Mouse (Mus musculus) heart, embryonic 14.5 days (tissue): ENCODE measurements around the gene Ly6g5b. TPM values are rescaled to one million over a fixed set of nuclear protein-coding genes. Genes with fewer than 3 reads are reported as not detected.
"Not testable (repeated sequence)": the region's sequence is repeated elsewhere in the genome, so short reads cannot be mapped to it uniquely, and the experiment has no call there.

Experiments
- ATAC-seq: fragments of 200-750 bp; cut with Nextera tagmentation; 2 replicates; pipeline ENCODE4 v1.8.0; 2017; ENCODE audit warnings: low read depth, moderate TSS enrichment; ENCODE audit not compliant: insufficient number of reproducible peaks, insufficient read depth, low FRiP score
- H3K27ac ChIP-seq, 2 experiments: fragments of 200-500 bp in 1 of 2; fragments of 300-500 bp in 1 of 2; sonication (generic) in 1 of 2; replicated peaks in 1 of 2; 2 replicates each; pipeline ENCODE4 v1.5.1; 2012 to 2014; ENCODE audit warnings: low read depth in 2 of 2, low read length in 2 of 2, control low read depth in 1 of 2, mild to moderate bottlenecking in 1 of 2, mixed read lengths in 1 of 2; ENCODE audit not compliant: control insufficient read depth in 1 of 2, insufficient read depth in 1 of 2
- H3K27me3 ChIP-seq: fragments of 300-500 bp; sonication (generic); 2 replicates; pipeline ENCODE4 v1.6.1; 2014; ENCODE audit warnings: mild to moderate bottlenecking, low read length, control low read depth; ENCODE audit not compliant: control insufficient read depth, insufficient read depth
- H3K36me3 ChIP-seq: fragments of 300-500 bp; sonication (generic); 2 replicates; pipeline ENCODE4 v1.6.1; 2014; ENCODE audit warnings: mild to moderate bottlenecking, control low read depth, low read length, mixed read lengths; ENCODE audit not compliant: control insufficient read depth, insufficient read depth
- H3K4me1 ChIP-seq, 2 experiments: fragments of 200-500 bp in 1 of 2; fragments of 300-500 bp in 1 of 2; sonication (generic) in 1 of 2; 2 replicates each; pipeline ENCODE4 v1.6.1; 2012 to 2014; ENCODE audit warnings: low read length in 2 of 2, control low read depth in 1 of 2, mixed read lengths in 1 of 2; ENCODE audit not compliant: control insufficient read depth in 2 of 2, insufficient read depth in 2 of 2
- H3K4me2 ChIP-seq: fragments of 300-500 bp; sonication (generic); 2 replicates; pipeline ENCODE4 v1.6.1; 2014; ENCODE audit warnings: mild to moderate bottlenecking, low read length
- H3K4me3 ChIP-seq, 2 experiments: fragments of 200-500 bp in 1 of 2; fragments of 300-500 bp in 1 of 2; sonication (generic) in 1 of 2; 2 replicates each; pipeline ENCODE4 v1.5.1; 2012 to 2014; ENCODE audit warnings: low read length in 2 of 2, mild to moderate bottlenecking in 2 of 2, control low read depth in 1 of 2, low read depth in 1 of 2, moderate library complexity in 1 of 2; ENCODE audit not compliant: control insufficient read depth in 1 of 2, insufficient read depth in 1 of 2
- H3K9ac ChIP-seq: fragments of 300-500 bp; sonication (generic); 2 replicates; pipeline ENCODE4 v1.6.1; 2014; ENCODE audit warnings: mild to moderate bottlenecking, low read length
- H3K9me3 ChIP-seq: fragments of 300-500 bp; sonication (generic); 2 replicates; pipeline ENCODE4 v1.6.1; 2016; ENCODE audit warnings: low read length, control low read depth; ENCODE audit not compliant: control insufficient read depth
- WGBS: fragments of 180-500 bp; shearing (Covaris S2); extraction: QIAGEN DNeasy Blood & Tissue Kit; methylation state at CpG from one replicate; pipeline ENCODE4 v1.1.7; 2014; 5-methylcytosine and 5-hydroxymethylcytosine counted together
- polyA plus RNA-seq: library from polyadenylated mRNA; unstranded; fragments of >200 nt; fragmentation: Nextera tagmentation; extraction: Ambion mirVana; gene quantifications from 2 replicates; pipeline ENCODE4 v1.2.1, GENCODE M21; 2014

The Ly6g5b gene
- polyA plus RNA-seq, 1 experiment from 2014 or later = 0.28 TPM

DNA sequence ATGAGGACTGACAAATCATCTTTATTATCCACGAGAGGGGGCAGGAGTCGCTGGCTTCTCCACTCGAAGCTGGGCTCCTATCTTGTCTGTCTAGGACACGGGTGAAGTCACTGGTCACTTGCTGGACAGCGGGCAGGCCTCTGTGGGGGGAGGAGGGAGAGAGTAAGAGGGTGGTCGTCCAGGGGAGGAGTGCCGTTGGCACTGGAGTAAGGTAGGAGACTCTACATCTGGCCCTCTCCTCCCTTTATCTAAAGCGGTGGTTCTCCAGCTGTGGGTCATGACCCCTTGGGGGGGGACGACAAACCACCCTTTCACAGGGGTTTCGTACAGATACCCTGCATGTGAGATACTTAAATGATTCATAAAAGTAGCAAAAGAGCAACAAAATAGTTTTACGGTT lies 13.8 kb upstream of the Ly6g5b start:
- H3K9ac ChIP-seq = no peak overlapping the region
- no peak for ATAC-seq
- H3K36me3 ChIP-seq = peaks cover 32% of the 10 kb centered on the region
- no peaks in the 10 kb centered on the region for H3K27me3 ChIP-seq
- H3K27ac ChIP-seq = no peak overlapping the region
- H3K9me3 ChIP-seq = no peaks in the 10 kb centered on the region
- H3K4me2 ChIP-seq = no peak overlapping the region
- peaks cover 7 to 9% of the 10 kb centered on the region in 2 experiments for H3K4me1 ChIP-seq
- no peak overlapping the region for H3K4me3 ChIP-seq
- WGBS = 66% methylated on average over 11 of the region's 11 CpGs

- no peaks in the 10 kb centered on the region for H3K27me3 ChIP-seq
- peak overlapping the region in 1 of 2 experiments; percentile 83; a peak in 2 of 4 replicates for H3K27ac ChIP-seq
- 62% methylated on average over 13 of the region's 13 CpGs for WGBS
- no peak for ATAC-seq
- H3K9me3 ChIP-seq = no peaks in the 10 kb centered on the region
- peak overlapping the region; percentile 84 for H3K9ac ChIP-seq
- H3K4me2 ChIP-seq = peak overlapping the region; percentile 76
- peak overlapping the region; percentile 65 to 78 for H3K4me3 ChIP-seq
- H3K36me3 ChIP-seq = peaks cover 39% of the 10 kb centered on the region
- H3K4me1 ChIP-seq = peaks cover 9 to 13% of the 10 kb centered on the region in 2 experiments
Observed at GRCm38 (mm10) chr17:35127017-35127416, 11.8 kb upstream of the Ly6g5b start.

- WGBS = 0% methylated on average over 36 of the region's 36 CpGs
- H3K9ac ChIP-seq = peak within 1 kb of the TSS; percentile 84
- H3K27ac ChIP-seq = peak within 1 kb of the TSS; percentile 82 to 83
- H3K36me3 ChIP-seq = peaks cover 39% of the 10 kb centered on the region
- H3K4me3 ChIP-seq = peak within 1 kb of the TSS; percentile 65 to 78
- H3K9me3 ChIP-seq = no peaks in the 10 kb centered on the region
- peak within 1 kb of the TSS; percentile 76 for H3K4me2 ChIP-seq
- peaks cover 9 to 13% of the 10 kb centered on the region in 2 experiments for H3K4me1 ChIP-seq
- H3K27me3 ChIP-seq = no peaks in the 10 kb centered on the region
- peak; percentile 54 for ATAC-seq
Observed at GRCm38 (mm10) chr17:35126206-35126611, 11.0 kb upstream of the Ly6g5b start, which contains the start of gene D17H6S53E. D17H6S53E (plus strand) TSS chr17:35126373.

DNA sequence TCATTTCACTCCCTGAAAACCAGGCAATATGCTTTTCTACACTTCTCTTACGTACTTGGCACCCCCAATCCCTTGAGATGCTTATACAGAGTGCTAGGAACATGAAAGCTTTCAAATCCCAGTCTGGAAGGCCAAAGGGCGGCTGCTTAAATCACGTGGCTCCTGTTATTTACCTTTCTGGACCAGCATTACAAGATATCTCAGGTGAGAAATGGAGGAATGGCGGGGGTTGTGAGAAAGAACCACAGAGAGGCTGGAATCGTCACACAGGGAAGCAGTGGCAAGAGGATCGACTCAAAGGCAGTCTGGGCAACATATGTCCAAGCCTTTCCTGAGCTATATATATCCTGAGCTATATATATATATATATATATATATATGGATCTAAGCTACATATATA lies 10.3 kb upstream of the Ly6g5b start:
- Histone ChIP-seq H3K9ac (peak overlapping the region; percentile 84), H3K9me3 (no peaks in the 10 kb centered on the region), H3K4me1 (peaks cover 9 to 14% of the 10 kb centered on the region in 2 experiments), H3K4me3 (peak overlapping the region; percentile 65 to 78), H3K4me2 (peak overlapping the region; percentile 76), H3K27me3 (no peaks in the 10 kb centered on the region), H3K36me3 (peaks cover 39% of the 10 kb centered on the region), H3K27ac (peak overlapping the region in 1 of 2 experiments; percentile 83; a peak in 2 of 4 replicates)
- no peak for ATAC-seq
- 21% methylated on average over 6 of the region's 6 CpGs for WGBS

DNA sequence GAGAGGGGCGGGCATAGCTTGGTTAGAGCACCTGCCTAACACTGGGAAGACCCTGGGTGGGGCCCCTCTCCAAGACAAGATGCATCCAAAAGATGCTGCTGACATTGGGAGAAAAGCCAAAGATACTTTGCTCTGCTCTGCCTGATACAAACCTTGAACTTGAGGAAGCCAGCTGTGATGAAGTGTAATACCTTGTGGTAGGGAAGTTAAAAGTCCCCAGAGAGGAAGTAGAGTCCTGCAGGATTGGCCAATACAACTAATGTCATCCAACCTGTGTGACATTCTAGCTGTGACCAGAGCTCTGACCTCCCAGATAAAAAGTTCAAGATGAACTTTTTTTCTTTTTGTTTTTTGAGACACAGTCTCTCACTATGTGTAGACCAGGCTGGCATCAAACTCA lies 9.9 kb upstream of the Ly6g5b start:
- Histone ChIP-seq H3K4me3 (no peak overlapping the region), H3K27me3 (no peaks in the 10 kb centered on the region), H3K36me3 (peaks cover 34% of the 10 kb centered on the region), H3K9ac (peak overlapping the region; percentile 84), H3K27ac (no peak overlapping the region), H3K4me1 (peaks cover 11 to 19% of the 10 kb centered on the region in 2 experiments), H3K9me3 (no peaks in the 10 kb centered on the region), H3K4me2 (peak overlapping the region; percentile 76)
- 94% methylated on average over 1 of the region's 1 CpGs for WGBS
- no peak for ATAC-seq

- 94% methylated on average over 12 of the region's 12 CpGs for WGBS
- H3K4me2 ChIP-seq, H3K9ac ChIP-seq, H3K9me3 ChIP-seq, ATAC-seq, H3K27me3 ChIP-seq, H3K4me3 ChIP-seq, H3K27ac ChIP-seq: not testable (repeated sequence)
- Histone ChIP-seq H3K4me1 (peaks cover 11 to 23% of the 10 kb centered on the region in 2 experiments), H3K36me3 (peaks cover 33% of the 10 kb centered on the region)
Observed at GRCm38 (mm10) chr17:35124261-35124896, 9.2 kb upstream of the Ly6g5b start.

DNA sequence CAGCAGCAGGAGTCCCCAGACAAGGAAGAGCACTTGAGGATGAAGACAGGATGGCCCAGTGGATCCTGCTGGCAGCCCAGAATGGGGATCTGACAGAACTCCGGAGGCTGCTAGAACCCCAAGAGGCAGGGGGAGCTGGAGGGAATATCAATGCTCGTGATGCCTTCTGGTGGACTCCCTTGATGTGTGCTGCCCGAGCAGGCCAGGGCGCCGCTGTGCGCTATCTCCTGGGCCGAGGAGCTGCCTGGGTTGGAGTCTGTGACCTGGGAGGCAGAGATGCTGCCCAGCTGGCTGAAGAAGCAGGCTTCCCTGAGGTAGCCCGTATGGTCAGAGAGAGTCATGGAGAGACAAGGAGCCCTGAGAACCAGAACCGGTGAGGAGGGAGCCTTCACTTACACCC lies 8.1 kb upstream of the Ly6g5b start:
- not testable (repeated sequence) for H3K4me2 ChIP-seq, H3K9me3 ChIP-seq, H3K27ac ChIP-seq, ATAC-seq, H3K27me3 ChIP-seq, H3K9ac ChIP-seq, H3K4me3 ChIP-seq
- Histone ChIP-seq H3K36me3 (peaks cover 38% of the 10 kb centered on the region), H3K4me1 (peaks cover 11 to 23% of the 10 kb centered on the region in 2 experiments)
- WGBS = 89% methylated on average over 9 of the region's 9 CpGs
